In genomic region chr12:26143411-26143810, GRCm38 (mm10) we compare ENCODE assay signal across 18 mouse cellular contexts.
DNase-seq lines count a peak whose midpoint lies in the region; ATAC-seq and TF ChIP-seq lines count a peak whose summit lies in the region.
"Had no signal": no experiment of that assay in that cellular context is flagged by ENCODE, and none has a peak within 500 bp of the region (broad histone marks: within the 10 kb centered on the region; RNA-seq: fewer than 3 reads in every experiment).

No protein-coding gene starts in this region.

- H3K27me3 ChIP-seq in forebrain, embryonic 14.5 days (replicated peaks; ENCODE audit: control insufficient read depth, insufficient read depth, low read length): no peaks in the 10 kb centered on the region
- no peaks in the 10 kb centered on the region for H3K27me3 ChIP-seq in forebrain, embryonic 10.5 days (ENCODE audit: poor library complexity, severe bottlenecking)
- no peaks in the 10 kb centered on the region for H3K27me3 ChIP-seq in kidney, postnatal 0 days (ENCODE audit: insufficient read depth, low read length)
- no peaks in the 10 kb centered on the region for H3K27me3 ChIP-seq in hindbrain, embryonic 12.5 days
- H3K27me3 ChIP-seq: liver, embryonic 13.5 days; lung, embryonic 15.5 days; midbrain, embryonic 12.5 days had no signal

- TF ChIP-seq CTCF in kidney, postnatal 0 days (IDR thresholded peaks at IDR 0.05; ENCODE audit: low read depth): no peak

- H3K4me2 ChIP-seq in forebrain, embryonic 14.5 days (ENCODE audit: low read length): no peak overlapping the region
- no peak overlapping the region for H3K4me2 ChIP-seq in kidney, postnatal 0 days (ENCODE audit: low read length)
- H3K4me2 ChIP-seq in hindbrain, embryonic 12.5 days (replicated peaks): no peak overlapping the region
- H3K4me2 ChIP-seq: liver, embryonic 13.5 days; lung, embryonic 15.5 days; midbrain, embryonic 12.5 days had no signal

- H3K4me3 ChIP-seq in forebrain, embryonic 14.5 days (ENCODE audit: low read depth, low read length): no peak overlapping the region
- no peak overlapping the region for H3K4me3 ChIP-seq in forebrain, embryonic 10.5 days
- H3K4me3 ChIP-seq in kidney, postnatal 0 days (replicated peaks; ENCODE audit: low read depth, low read length): no peak overlapping the region
- no peak overlapping the region for H3K4me3 ChIP-seq in hindbrain, embryonic 12.5 days
- H3K4me3 ChIP-seq: heart, adult 2 months; liver, embryonic 13.5 days; lung, embryonic 15.5 days; midbrain, embryonic 12.5 days had no signal

- DNase-seq in forebrain, embryonic 14.5 days (ENCODE audit: low spot score): peak; percentile 62
- no peak for DNase-seq in forebrain, embryonic 10.5 days (ENCODE audit: extremely low spot score, low spot score)
- peak; percentile 46 for DNase-seq in kidney, postnatal 0 days (ENCODE audit: low spot score)
- DNase-seq in kidney, adult 9 months: no peak
- peak; percentile 10 for DNase-seq in retina, embryonic 14.5 days (ENCODE audit: low spot score)
- no peak for DNase-seq in cerebellum, adult 9-10 months
- DNase-seq: cerebellum, adult 9-11 months; heart, adult 2 months; liver, embryonic 13.5 days; right cerebral cortex, adult 18-20 months; spleen, adult 18-20 months; thymus, adult 18-20 months had no signal

- peaks cover 4% of the 10 kb centered on the region; the same call in 1 of the 2 replicates for H3K4me1 ChIP-seq in forebrain, embryonic 14.5 days (ENCODE audit: control insufficient read depth, insufficient read depth, low read length)
- H3K4me1 ChIP-seq in forebrain, embryonic 10.5 days: peaks cover 10% of the 10 kb centered on the region; the same call in 1 of the 2 replicates
- H3K4me1 ChIP-seq in kidney, postnatal 0 days (replicated peaks; ENCODE audit: insufficient read depth, low read length): no peaks in the 10 kb centered on the region
- peaks cover 17% of the 10 kb centered on the region for H3K4me1 ChIP-seq in hindbrain, embryonic 12.5 days
- H3K4me1 ChIP-seq: liver, embryonic 13.5 days; lung, embryonic 15.5 days; midbrain, embryonic 12.5 days had no signal

- peak; percentile 62; the same call in 1 of the 2 replicates for ATAC-seq in forebrain, embryonic 14.5 days
- ATAC-seq in kidney, postnatal 0 days (replicated peaks; ENCODE audit: low FRiP score, low read depth): no peak
- ATAC-seq in hindbrain, embryonic 12.5 days (ENCODE audit: low FRiP score): peak; percentile 56; the same call in 1 of the 2 replicates
- no peak for ATAC-seq in erythroblast, adult 5-6 weeks (replicated peaks; ENCODE audit: low FRiP score, poor library complexity, severe bottlenecking)
- ATAC-seq: inflammation-experienced regulatory T-cells, adult 6 months had no signal

- no peak overlapping the region for H3K9ac ChIP-seq in forebrain, embryonic 14.5 days (ENCODE audit: low read length)
- H3K9ac ChIP-seq in kidney, postnatal 0 days (ENCODE audit: low read depth, low read length): no peak overlapping the region
- H3K9ac ChIP-seq in hindbrain, embryonic 12.5 days: no peak overlapping the region
- H3K9ac ChIP-seq: liver, embryonic 13.5 days; lung, embryonic 15.5 days; midbrain, embryonic 12.5 days had no signal

- no peaks in the 10 kb centered on the region for H3K9me3 ChIP-seq in forebrain, embryonic 14.5 days (replicated peaks; ENCODE audit: control insufficient read depth, low read length)
- H3K9me3 ChIP-seq in forebrain, embryonic 10.5 days: no peaks in the 10 kb centered on the region
- H3K9me3 ChIP-seq in kidney, postnatal 0 days (replicated peaks; ENCODE audit: low read length): no peaks in the 10 kb centered on the region
- H3K9me3 ChIP-seq in hindbrain, embryonic 12.5 days (replicated peaks): no peaks in the 10 kb centered on the region
- H3K9me3 ChIP-seq: liver, embryonic 13.5 days; lung, embryonic 15.5 days; midbrain, embryonic 12.5 days had no signal

- no peaks in the 10 kb centered on the region for H3K36me3 ChIP-seq in forebrain, embryonic 14.5 days (ENCODE audit: control insufficient read depth, insufficient read depth, low read length)
- H3K36me3 ChIP-seq in forebrain, embryonic 10.5 days (replicated peaks): no peaks in the 10 kb centered on the region
- no peaks in the 10 kb centered on the region for H3K36me3 ChIP-seq in kidney, postnatal 0 days (ENCODE audit: insufficient read depth, low read length)
- no peaks in the 10 kb centered on the region for H3K36me3 ChIP-seq in hindbrain, embryonic 12.5 days
- H3K36me3 ChIP-seq: liver, embryonic 13.5 days; lung, embryonic 15.5 days; midbrain, embryonic 12.5 days had no signal

- 42% methylated on average over 6 of the region's 6 CpGs for WGBS in forebrain, embryonic 14.5 days
- WGBS in forebrain, embryonic 10.5 days: 88% methylated on average over 6 of the region's 6 CpGs
- WGBS in kidney, postnatal 0 days: 29% methylated on average over 6 of the region's 6 CpGs
- WGBS in hindbrain, embryonic 12.5 days: 39% methylated on average over 6 of the region's 6 CpGs

- no peak overlapping the region for H3K27ac ChIP-seq in forebrain, embryonic 14.5 days (ENCODE audit: low read depth, low read length)
- H3K27ac ChIP-seq in forebrain, embryonic 10.5 days: no peak overlapping the region
- H3K27ac ChIP-seq in kidney, postnatal 0 days: no peak overlapping the region
- 0 out of 2 replicates have a peak overlapping the region, but pooled peaks have one; percentile 18 for H3K27ac ChIP-seq in hindbrain, embryonic 12.5 days
- H3K27ac ChIP-seq: heart, adult 2 months; liver, embryonic 13.5 days; lung, embryonic 15.5 days; macrophage; midbrain, embryonic 12.5 days had no signal

Comparison
In these comparisons a context has a peak if more than half of its experiments do, and no peak if none do; other contexts are left out.
1. DNase-seq: peak in forebrain, embryonic 14.5 days (single experiment), kidney, postnatal 0 days (single experiment) and retina, embryonic 14.5 days (single experiment); none in forebrain, embryonic 10.5 days (single experiment), kidney, adult 9 months (single experiment) and cerebellum, adult 9-10 months (single experiment).
2. ATAC-seq: peak in forebrain, embryonic 14.5 days (single experiment) and hindbrain, embryonic 12.5 days (single experiment); none in kidney, postnatal 0 days (single experiment) and erythroblast, adult 5-6 weeks (single experiment).